Mouse (Mus musculus): ENCODE measurements around the gene Tdrd9. TPM values are rescaled to one million over a fixed set of nuclear protein-coding genes. Genes with fewer than 3 reads are reported as not detected.
A peak's percentile ranks its signal among the peaks of the same experiment; 100 is the strongest.

Gene Tdrd9
- total and polyA plus RNA-seq, 2 experiments from 2014 or later, result 0.23 to 0.29 TPM

DNA sequence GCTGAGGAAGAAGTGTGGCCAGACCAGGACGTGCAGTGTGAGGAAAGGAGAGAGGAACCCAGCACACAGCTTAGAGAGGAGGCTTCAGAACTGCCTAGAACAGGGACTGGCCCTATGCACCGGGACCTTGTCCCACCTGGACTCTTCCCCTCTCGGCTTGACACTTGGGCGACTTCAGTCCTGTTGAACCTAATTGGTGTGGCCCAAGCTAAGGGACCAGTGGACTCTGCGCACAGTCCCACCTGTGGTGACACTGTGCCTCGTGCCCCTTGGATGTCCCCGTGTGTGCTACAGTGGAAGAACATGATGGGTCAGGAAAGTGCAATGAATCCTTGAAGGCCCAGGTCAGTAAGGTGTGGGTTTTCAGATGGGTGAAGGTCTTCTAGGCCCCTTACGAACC, 136.3 kb downstream of the Tdrd9 start:
- H3K9me3 ChIP-seq (ENCODE audit: low read length), result no peaks in the 10 kb centered on the region
- 90% methylated on average over 8 of the region's 8 CpGs for WGBS
- H3K4me3 ChIP-seq (ENCODE audit: low read depth, low read length), result no peak overlapping the region
- no peaks in the 10 kb centered on the region for H3K36me3 ChIP-seq (ENCODE audit: insufficient read depth)
- H3K4me2 ChIP-seq (ENCODE audit: low read depth), result no peak overlapping the region
- no peaks in the 10 kb centered on the region; the same call in 1 of the 2 replicates for H3K27me3 ChIP-seq (ENCODE audit: insufficient read depth, low read length)
- no peak overlapping the region for H3K9ac ChIP-seq
- no peak for TF ChIP-seq CTCF (IDR thresholded peaks at IDR 0.05; ENCODE audit: low read depth)
- no peak for ATAC-seq
- no peaks in the 10 kb centered on the region for H3K4me1 ChIP-seq (ENCODE audit: insufficient read depth)
- no peak overlapping the region for H3K27ac ChIP-seq (ENCODE audit: low read depth, low read length)
- DNase-seq, result no peak

GRCm38 (mm10) chr12:112108696-112109445, 137.5 kb downstream of the Tdrd9 start:
- Histone ChIP-seq H3K4me3 (ENCODE audit: low read depth, low read length) (no peak overlapping the region), H3K4me1 (ENCODE audit: insufficient read depth) (no peaks in the 10 kb centered on the region), H3K27ac (ENCODE audit: low read depth, low read length) (no peak overlapping the region), H3K9me3 (ENCODE audit: low read length) (no peaks in the 10 kb centered on the region), H3K4me2 (ENCODE audit: low read depth) (no peak overlapping the region), H3K36me3 (ENCODE audit: insufficient read depth) (no peaks in the 10 kb centered on the region), H3K27me3 (ENCODE audit: insufficient read depth, low read length) (no peaks in the 10 kb centered on the region; the same call in 1 of the 2 replicates), H3K9ac (no peak overlapping the region)
- WGBS, result 88% methylated on average over 11 of the region's 11 CpGs
- ATAC-seq (no peak), DNase-seq (no peak)
- no peak for TF ChIP-seq CTCF (IDR thresholded peaks at IDR 0.05; ENCODE audit: low read depth)

DNA sequence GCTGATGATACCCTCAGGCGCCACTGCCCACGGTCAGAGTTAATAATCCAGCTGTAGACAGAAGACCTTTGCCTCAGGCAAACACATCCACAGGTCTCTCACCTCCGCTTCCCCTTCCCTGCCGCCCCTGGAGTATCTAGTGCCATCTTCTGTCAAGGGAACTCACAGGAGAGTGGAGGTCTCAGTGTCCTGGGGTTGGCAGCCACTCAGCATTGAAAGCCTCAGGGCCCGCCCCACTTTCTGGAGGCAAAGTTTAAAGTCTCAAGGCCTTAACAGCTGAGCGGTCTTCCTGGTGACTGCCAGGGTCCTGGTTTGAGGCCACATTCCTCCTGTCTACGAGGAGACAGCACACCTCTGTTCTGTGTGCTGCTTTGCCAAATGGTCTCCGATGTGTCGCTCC, 138.3 kb downstream of the Tdrd9 start:
- 84% methylated on average over 9 of the region's 9 CpGs for WGBS
- Histone ChIP-seq H3K9ac (no peak overlapping the region), H3K4me2 (ENCODE audit: low read depth) (no peak overlapping the region), H3K4me1 (ENCODE audit: insufficient read depth) (no peaks in the 10 kb centered on the region), H3K27ac (ENCODE audit: low read depth, low read length) (no peak overlapping the region), H3K36me3 (ENCODE audit: insufficient read depth) (no peaks in the 10 kb centered on the region), H3K9me3 (ENCODE audit: low read length) (no peaks in the 10 kb centered on the region), H3K27me3 (ENCODE audit: insufficient read depth, low read length) (no peaks in the 10 kb centered on the region; the same call in 1 of the 2 replicates), H3K4me3 (ENCODE audit: low read depth, low read length) (no peak overlapping the region)
- TF ChIP-seq CTCF (IDR thresholded peaks at IDR 0.05; ENCODE audit: low read depth), result no peak
- ATAC-seq, result no peak
- DNase-seq, result no peak

GRCm38 (mm10) chr12:112111323-112111722, 140.0 kb downstream of the Tdrd9 start:
- Histone ChIP-seq H3K27ac (ENCODE audit: low read depth, low read length) (no peak overlapping the region), H3K27me3 (ENCODE audit: insufficient read depth, low read length) (no peaks in the 10 kb centered on the region; the same call in 1 of the 2 replicates), H3K9ac (no peak overlapping the region), H3K4me1 (ENCODE audit: insufficient read depth) (no peaks in the 10 kb centered on the region), H3K9me3 (ENCODE audit: low read length) (no peaks in the 10 kb centered on the region), H3K4me2 (ENCODE audit: low read depth) (no peak overlapping the region), H3K4me3 (ENCODE audit: low read depth, low read length) (no peak overlapping the region), H3K36me3 (ENCODE audit: insufficient read depth) (no peaks in the 10 kb centered on the region)
- ATAC-seq (no peak), DNase-seq (no peak)
- no peak for TF ChIP-seq CTCF (IDR thresholded peaks at IDR 0.05; ENCODE audit: low read depth)
- 82% methylated on average over 5 of the region's 5 CpGs for WGBS

DNA sequence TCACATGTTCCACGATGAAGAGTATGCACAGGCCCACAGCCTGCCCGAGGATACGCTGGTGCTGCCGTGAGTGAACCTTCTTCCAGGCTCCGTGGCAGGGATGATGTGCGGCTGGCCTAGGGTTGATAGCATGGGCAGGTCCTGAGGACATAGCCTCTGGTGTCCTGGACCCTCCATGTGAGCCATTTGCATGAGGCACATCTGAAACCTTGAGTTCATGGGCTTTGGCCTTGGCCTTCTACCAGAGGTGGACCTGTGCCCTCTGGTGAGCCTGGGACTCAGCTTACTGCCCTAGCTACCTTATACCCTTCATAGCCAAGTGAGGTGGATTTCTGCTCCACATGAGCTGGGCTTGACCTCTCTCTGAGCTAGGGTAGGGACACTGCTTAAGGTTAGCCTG, 140.9 kb downstream of the Tdrd9 start:
- Histone ChIP-seq H3K27me3 (ENCODE audit: insufficient read depth, low read length) (no peaks in the 10 kb centered on the region), H3K27ac (ENCODE audit: low read depth, low read length) (no peak overlapping the region), H3K9ac (no peak overlapping the region), H3K4me3 (ENCODE audit: low read depth, low read length) (no peak overlapping the region), H3K4me1 (ENCODE audit: insufficient read depth) (no peaks in the 10 kb centered on the region), H3K4me2 (ENCODE audit: low read depth) (no peak overlapping the region), H3K36me3 (ENCODE audit: insufficient read depth) (no peaks in the 10 kb centered on the region), H3K9me3 (ENCODE audit: low read length) (no peaks in the 10 kb centered on the region)
- no peak for TF ChIP-seq CTCF (IDR thresholded peaks at IDR 0.05; ENCODE audit: low read depth)
- 92% methylated on average over 6 of the region's 6 CpGs for WGBS
- ATAC-seq, result no peak
- DNase-seq, result no peak

DNA sequence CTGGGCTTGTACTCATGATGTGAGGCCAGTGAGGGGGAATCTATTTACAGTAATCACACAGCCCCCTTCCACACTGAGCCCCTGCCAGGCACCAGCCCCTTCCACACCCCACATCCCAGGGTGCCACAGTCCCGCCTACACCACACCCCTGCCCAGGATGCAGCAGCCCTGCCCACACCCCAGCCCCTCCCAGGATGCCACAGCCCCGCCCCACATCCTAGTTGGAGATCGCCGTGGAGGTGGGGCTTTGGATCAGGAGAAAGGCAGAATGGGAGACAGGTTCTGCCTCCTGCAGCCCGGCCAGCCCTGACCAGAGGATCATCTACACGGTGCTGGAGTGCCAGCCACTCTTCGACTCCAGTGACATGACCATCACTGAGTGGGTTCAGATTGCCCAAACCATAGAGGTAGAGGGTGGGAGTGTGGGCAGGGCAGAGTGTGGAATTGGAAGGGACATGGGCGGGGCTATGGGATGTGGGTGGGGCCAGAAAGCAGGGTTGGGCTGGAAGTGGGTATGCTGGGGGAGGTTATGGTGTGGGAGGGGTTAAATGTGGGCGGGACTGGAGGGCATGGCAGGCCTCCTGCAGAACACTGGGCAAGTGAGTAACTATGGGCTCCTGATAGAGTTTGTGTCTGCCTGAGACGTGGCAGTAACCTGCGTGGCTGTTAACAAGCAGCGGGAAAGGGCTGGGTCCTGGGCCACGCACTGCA, 141.5 kb downstream of the Tdrd9 start:
- H3K9me3 ChIP-seq (ENCODE audit: low read length), result no peaks in the 10 kb centered on the region
- no peak overlapping the region for H3K4me2 ChIP-seq (ENCODE audit: low read depth)
- no peak for TF ChIP-seq CTCF (IDR thresholded peaks at IDR 0.05; ENCODE audit: low read depth)
- H3K4me1 ChIP-seq (ENCODE audit: insufficient read depth), result no peaks in the 10 kb centered on the region
- no peak overlapping the region for H3K9ac ChIP-seq
- WGBS, result 21% methylated on average over 13 of the region's 13 CpGs
- H3K27ac ChIP-seq (ENCODE audit: low read depth, low read length), result no peak overlapping the region
- H3K4me3 ChIP-seq (ENCODE audit: low read depth, low read length), result no peak overlapping the region
- no peaks in the 10 kb centered on the region for H3K36me3 ChIP-seq (ENCODE audit: insufficient read depth)
- DNase-seq (no peak), ATAC-seq (no peak)
- H3K27me3 ChIP-seq (ENCODE audit: insufficient read depth, low read length), result no peaks in the 10 kb centered on the region

DNA sequence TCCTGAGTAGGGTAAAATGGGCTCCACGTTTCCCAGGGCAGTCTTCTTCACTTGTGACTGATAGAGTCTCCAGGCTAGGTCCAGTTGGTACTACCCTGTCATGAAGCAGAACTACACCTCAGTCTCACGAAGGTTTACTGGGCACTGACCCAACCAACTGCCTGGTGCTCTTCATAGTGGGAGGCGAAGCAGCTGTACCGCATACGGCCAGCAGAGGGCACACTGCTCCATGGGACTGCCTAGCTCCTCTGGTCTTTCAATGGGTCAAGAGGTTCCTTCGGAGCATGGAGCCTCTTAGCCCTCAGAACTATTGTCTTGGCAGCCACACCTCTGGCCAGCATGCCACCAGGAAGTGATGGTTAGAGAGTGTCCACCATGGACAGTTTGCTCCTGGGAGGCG, 142.4 kb downstream of the Tdrd9 start:
- DNase-seq (peak; percentile 86), ATAC-seq (peak; percentile 64)
- H3K27ac ChIP-seq (ENCODE audit: low read depth, low read length), result no peak overlapping the region
- WGBS, result 11% methylated on average over 7 of the region's 7 CpGs
- no peaks in the 10 kb centered on the region for H3K27me3 ChIP-seq (ENCODE audit: insufficient read depth, low read length)
- peak; percentile 99 for TF ChIP-seq CTCF (IDR thresholded peaks at IDR 0.05; ENCODE audit: low read depth)
- no peak overlapping the region for H3K4me2 ChIP-seq (ENCODE audit: low read depth)
- H3K9ac ChIP-seq, result no peak overlapping the region
- H3K4me1 ChIP-seq (ENCODE audit: insufficient read depth), result no peaks in the 10 kb centered on the region
- no peak overlapping the region for H3K4me3 ChIP-seq (ENCODE audit: low read depth, low read length)
- no peaks in the 10 kb centered on the region for H3K9me3 ChIP-seq (ENCODE audit: low read length)
- no peaks in the 10 kb centered on the region for H3K36me3 ChIP-seq (ENCODE audit: insufficient read depth)
